Mouse (Mus musculus): ENCODE measurements at regions not wholly inside any gene's neighbourhood (a gene's known extent, or its start where the extent isn't known, plus 50 kb on each side); places are given as distances from the start of the nearest gene placed in this dataset.
A peak's percentile ranks its signal among the peaks of the same experiment; 100 is the strongest.

- no peak for DNase-seq (ENCODE audit: low read depth, low spot score)
Measured at GRCm38 (mm10) chr7:72726214-72726854, 419.9 kb upstream of the Mctp2 start.

- no peak for DNase-seq (ENCODE audit: low read depth, low spot score)
Measured at GRCm38 (mm10) chr7:72737792-72738191, 431.4 kb upstream of the Mctp2 start.

GRCm38 (mm10) chr7:72738324-72738944 lies 432.0 kb upstream of the Mctp2 start:
- no peak for DNase-seq (ENCODE audit: low read depth, low spot score)

GRCm38 (mm10) chr7:72742376-72742775 lies 436.0 kb upstream of the Mctp2 start:
- no peak for DNase-seq (ENCODE audit: low read depth, low spot score)

- peak; percentile 74 for DNase-seq (ENCODE audit: low read depth, low spot score)
Measured at GRCm38 (mm10) chr7:72751501-72751917, 445.1 kb upstream of the Mctp2 start.

GRCm38 (mm10) chr7:72753053-72753559 lies 446.7 kb upstream of the Mctp2 start:
- no peak for DNase-seq (ENCODE audit: low read depth, low spot score)

GRCm38 (mm10) chr7:72762711-72763110 lies 456.3 kb upstream of the Mctp2 start:
- no peak for DNase-seq (ENCODE audit: low read depth, low spot score)

- no peak for DNase-seq (ENCODE audit: low read depth, low spot score)
Measured at GRCm38 (mm10) chr7:72768705-72769104, 462.3 kb upstream of the Mctp2 start.

- no peak for DNase-seq (ENCODE audit: low read depth, low spot score)
Measured at GRCm38 (mm10) chr7:72774031-72774770, 467.8 kb upstream of the Mctp2 start.

- no peak for DNase-seq (ENCODE audit: low read depth, low spot score)
Measured at GRCm38 (mm10) chr7:72774771-72775119, 468.3 kb upstream of the Mctp2 start.

- DNase-seq (ENCODE audit: low read depth, low spot score) = no peak
Measured at GRCm38 (mm10) chr7:72787306-72787705, 480.9 kb upstream of the Mctp2 start.

GRCm38 (mm10) chr7:72788261-72788660 lies 481.9 kb upstream of the Mctp2 start:
- no peak for DNase-seq (ENCODE audit: low read depth, low spot score)

- no peak for DNase-seq (ENCODE audit: low read depth, low spot score)
Measured at GRCm38 (mm10) chr7:72822142-72822541, 515.7 kb upstream of the Mctp2 start.

- no peak for DNase-seq (ENCODE audit: low read depth, low spot score)
Measured at GRCm38 (mm10) chr7:72826597-72826996, 520.2 kb upstream of the Mctp2 start.

GRCm38 (mm10) chr7:72835423-72835822 lies 529.0 kb upstream of the Mctp2 start:
- no peak for DNase-seq (ENCODE audit: low read depth, low spot score)

- no peak for DNase-seq (ENCODE audit: low read depth, low spot score)
Measured at GRCm38 (mm10) chr7:72836026-72836425, 529.6 kb upstream of the Mctp2 start.

- no peak for DNase-seq (ENCODE audit: low read depth, low spot score)
Measured at GRCm38 (mm10) chr7:72836457-72836985, 530.1 kb upstream of the Mctp2 start.

GRCm38 (mm10) chr7:72837992-72838655 lies 531.7 kb upstream of the Mctp2 start:
- DNase-seq (ENCODE audit: low read depth, low spot score) = no peak

- DNase-seq (ENCODE audit: low read depth, low spot score) = peak; percentile 27
Measured at GRCm38 (mm10) chr7:72851346-72851745, 524.0 kb upstream of the Rgma start.

- no peak for DNase-seq (ENCODE audit: low read depth, low spot score)
Measured at GRCm38 (mm10) chr7:72854501-72855002, 520.8 kb upstream of the Rgma start.

- DNase-seq (ENCODE audit: low read depth, low spot score) = no peak
Measured at GRCm38 (mm10) chr7:72866966-72867754, 508.1 kb upstream of the Rgma start.

All from skeletal muscle tissue, adult 2 months (tissue).